ENCODE assay signal across 17 mouse cellular contexts in the genomic region with DNA sequence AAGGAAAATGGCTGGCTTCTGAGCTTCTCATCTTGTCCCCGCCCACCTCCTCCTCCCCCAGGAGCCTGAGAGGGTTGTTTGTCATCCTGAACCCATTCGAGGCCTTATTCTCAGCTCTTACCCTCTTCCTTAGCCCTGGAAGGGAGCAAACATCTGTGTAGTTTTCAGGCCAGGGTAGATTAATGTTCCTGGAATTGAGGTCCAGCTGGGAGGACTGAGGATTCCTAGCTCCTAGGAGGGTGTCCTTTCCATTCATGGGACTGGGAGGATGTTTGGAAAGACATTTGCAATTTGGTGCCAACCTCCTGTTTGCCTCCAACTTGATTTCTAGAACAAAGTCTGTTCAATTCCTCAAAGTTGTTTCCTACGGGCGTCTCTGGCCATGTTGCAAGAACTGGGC. TPM values are rescaled to one million over a fixed set of nuclear protein-coding genes. Genes with fewer than 3 reads are reported as not detected.
DNase-seq lines count a peak whose midpoint lies in the region; ATAC-seq and TF ChIP-seq lines count a peak whose summit lies in the region.
"Had no signal": no experiment of that assay in that cellular context is flagged by ENCODE, and none has a peak within 500 bp of the region (broad histone marks: within the 10 kb centered on the region; RNA-seq: fewer than 3 reads in every experiment).

No protein-coding gene starts in this region.

- DNase-seq in lung, embryonic 14.5 days = no peak
- DNase-seq in lung, adult 2 months = no peak
- peak; percentile 57 for DNase-seq in gastrocnemius, postnatal 25 days
- DNase-seq in heart, postnatal 10 days = peak; percentile 42 to 54
- DNase-seq in layer of hippocampus, postnatal 10 days (ENCODE audit: low spot score in 2 of 2) = no peak
- no peak for DNase-seq in urinary bladder, postnatal 25 days (ENCODE audit: low spot score)
- DNase-seq: cerebellum, adult 8-10 months; embryo, embryonic 11 days; kidney, postnatal 4 days; spleen, adult 18-20 months had no signal

- TF ChIP-seq CTCF in lung, embryonic 14.5 days (IDR thresholded peaks at IDR 0.05; ENCODE audit: low read depth) = no peak
- TF ChIP-seq CTCF in lung, adult 2 months (IDR thresholded peaks at IDR 0.05; ENCODE audit: insufficient read depth, low read length) = no peak

- ATAC-seq in lung, embryonic 14.5 days (ENCODE audit: insufficient read depth) = no peak
- ATAC-seq in embryonic facial prominence, embryonic 13.5 days (ENCODE audit: insufficient number of reproducible peaks, insufficient read depth, low FRiP score, low TSS enrichment, low read depth) = no peak
- ATAC-seq in megakaryocyte, adult 5-6 weeks (ENCODE audit: poor library complexity, severe bottlenecking) = no peak
- ATAC-seq: forebrain, embryonic 15.5 days had no signal

- TF ChIP-seq POLR2A in lung, adult 2 months (IDR thresholded peaks at IDR 0.05; ENCODE audit: borderline replicate concordance, extremely low read depth, low read depth, low read length) = no peak

- H3K27ac ChIP-seq in lung, embryonic 14.5 days (ENCODE audit: low read depth) = peak overlapping the region; percentile 87; the same call in 1 of the 2 replicates
- 0 out of 2 replicates have a peak overlapping the region, but pooled peaks have one; percentile 51 for H3K27ac ChIP-seq in embryonic facial prominence, embryonic 13.5 days
- H3K27ac ChIP-seq: liver, embryonic 14.5 days had no signal

- 70% methylated on average over 4 of the region's 4 CpGs for WGBS in lung, embryonic 14.5 days
- WGBS in lung, adult 2 months = 57% methylated on average over 4 of the region's 4 CpGs
- 83% methylated on average over 4 of the region's 4 CpGs for WGBS in embryonic facial prominence, embryonic 13.5 days

- H3K36me3 ChIP-seq in lung, embryonic 14.5 days (ENCODE audit: insufficient read depth) = no peaks in the 10 kb centered on the region
- no peaks in the 10 kb centered on the region for H3K36me3 ChIP-seq in embryonic facial prominence, embryonic 13.5 days
- H3K36me3 ChIP-seq: forebrain, embryonic 15.5 days had no signal

- intact Hi-C loops in heart, postnatal 10 days (cut with DNase I) = no loop called here

- no peak overlapping the region for H3K4me2 ChIP-seq in lung, embryonic 14.5 days
- H3K4me2 ChIP-seq in embryonic facial prominence, embryonic 13.5 days = no peak overlapping the region
- H3K4me2 ChIP-seq: forebrain, embryonic 15.5 days; midbrain, embryonic 11.5 days had no signal

- no peaks in the 10 kb centered on the region for H3K27me3 ChIP-seq in lung, embryonic 14.5 days (ENCODE audit: insufficient read depth, low read length)
- H3K27me3 ChIP-seq in embryonic facial prominence, embryonic 13.5 days = no peaks in the 10 kb centered on the region
- H3K27me3 ChIP-seq: CH12.LX; forebrain, embryonic 15.5 days had no signal

- no peak overlapping the region for H3K9ac ChIP-seq in lung, embryonic 14.5 days
- no peak overlapping the region for H3K9ac ChIP-seq in embryonic facial prominence, embryonic 13.5 days
- H3K9ac ChIP-seq: forebrain, embryonic 15.5 days; liver, embryonic 14.5 days had no signal

- H3K4me1 ChIP-seq in lung, embryonic 14.5 days (ENCODE audit: insufficient read depth) = peaks cover 27% of the 10 kb centered on the region
- H3K4me1 ChIP-seq in lung, adult 2 months (ENCODE audit: control insufficient read depth, insufficient read depth, low read length) = no peaks in the 10 kb centered on the region
- H3K4me1 ChIP-seq in embryonic facial prominence, embryonic 13.5 days = peaks cover 44% of the 10 kb centered on the region

- no peak overlapping the region for H3K4me3 ChIP-seq in lung, embryonic 14.5 days (ENCODE audit: low read depth, low read length)
- no peak overlapping the region for H3K4me3 ChIP-seq in lung, adult 2 months (replicated peaks; ENCODE audit: extremely low read depth, low read depth, low read length)
- H3K4me3 ChIP-seq in embryonic facial prominence, embryonic 13.5 days = no peak overlapping the region
- H3K4me3 ChIP-seq: forebrain, embryonic 15.5 days had no signal

- no peaks in the 10 kb centered on the region for H3K9me3 ChIP-seq in lung, embryonic 14.5 days (ENCODE audit: low read depth, low read length)
- no peaks in the 10 kb centered on the region for H3K9me3 ChIP-seq in embryonic facial prominence, embryonic 13.5 days
- H3K9me3 ChIP-seq: forebrain, embryonic 15.5 days had no signal

RNA-seq across cellular contexts. Expression of gene Cpa5, which starts 9.8 kb away (rescaled TPM):
- 0.11 TPM in 1 of 2 replicates, not detected in the other for polyA plus RNA-seq in lung, embryonic 14.5 days (2014; fragmentation: Nextera tagmentation; extraction: Ambion mirVana)
- not detected in 2 replicates for polyA plus RNA-seq in lung, adult 2 months (2012; rRNA removed)
- 0.12 and 0.28 TPM in 2 replicates for polyA plus RNA-seq in embryonic facial prominence, embryonic 13.5 days (2015; fragmentation: Nextera tagmentation; extraction: Ambion mirVana)
- total RNA-seq in gastrocnemius, postnatal 25 days (2021) = not detected
- not detected for total RNA-seq in heart, postnatal 10 days (2021)
- not detected for total RNA-seq in layer of hippocampus, postnatal 10 days (2021)
- total RNA-seq in megakaryocyte, adult 5-6 weeks (2015) = not detected in 2 replicates
- not detected in 2 replicates for total RNA-seq in megakaryocyte, adult 5-6 weeks (2017)
- total RNA-seq: CH12.LX; granulocyte monocyte progenitor cell, adult 5-6 weeks had no signal

RNA-seq across cellular contexts. Expression of gene Cpa1, which starts 18.4 kb away (rescaled TPM):
- 1.9 and 3.0 TPM in 2 replicates for polyA plus RNA-seq in lung, embryonic 14.5 days (2014; fragmentation: Nextera tagmentation; extraction: Ambion mirVana)
- 0.39 and 4.3 TPM in 2 replicates for polyA plus RNA-seq in lung, adult 2 months (2012; rRNA removed)
- 0.34 and 0.87 TPM in 2 replicates for polyA plus RNA-seq in embryonic facial prominence, embryonic 13.5 days (2015; fragmentation: Nextera tagmentation; extraction: Ambion mirVana)
- total RNA-seq in gastrocnemius, postnatal 25 days (2021) = not detected
- 1 to 10 TPM; 3.2 to 3.4 TPM for total RNA-seq in heart, postnatal 10 days (2021)
- not detected for total RNA-seq in layer of hippocampus, postnatal 10 days (2021)
- not detected in 2 replicates for total RNA-seq in megakaryocyte, adult 5-6 weeks (2015)
- total RNA-seq in megakaryocyte, adult 5-6 weeks (2017) = not detected in 2 replicates
- total RNA-seq: CH12.LX; granulocyte monocyte progenitor cell, adult 5-6 weeks had no signal

RNA-seq across cellular contexts. Expression of gene Cpa4, which starts 52.4 kb away (rescaled TPM):
- 0.07 and 0.14 TPM in 2 replicates for polyA plus RNA-seq in lung, embryonic 14.5 days (2014; fragmentation: Nextera tagmentation; extraction: Ambion mirVana)
- polyA plus RNA-seq in lung, adult 2 months (2012; rRNA removed) = 4.6 TPM in 1 of 2 replicates, not detected in the other
- 0.83 and 1.4 TPM in 2 replicates for polyA plus RNA-seq in embryonic facial prominence, embryonic 13.5 days (2015; fragmentation: Nextera tagmentation; extraction: Ambion mirVana)
- not detected for total RNA-seq in gastrocnemius, postnatal 25 days (2021)
- total RNA-seq in heart, postnatal 10 days (2021) = under 1 TPM in 1 of 2 experiments, not detected in 1; 0.10 TPM
- total RNA-seq in layer of hippocampus, postnatal 10 days (2021) = not detected
- total RNA-seq in megakaryocyte, adult 5-6 weeks (2015) = not detected in 2 replicates
- not detected in 2 replicates for total RNA-seq in megakaryocyte, adult 5-6 weeks (2017)
- total RNA-seq: CH12.LX; granulocyte monocyte progenitor cell, adult 5-6 weeks had no signal

Comparison
In these comparisons a context has a peak if more than half of its experiments do, and no peak if none do; other contexts are left out.
1. DNase-seq: peak in gastrocnemius, postnatal 25 days (single experiment) and heart, postnatal 10 days (2 of 2); none in lung, embryonic 14.5 days (single experiment), lung, adult 2 months (single experiment), layer of hippocampus, postnatal 10 days (0 of 2) and urinary bladder, postnatal 25 days (single experiment).